8 mouse cellular contexts compared by ENCODE assay signal in genomic region chr16:55476544-55477208, GRCm38 (mm10).
DNase-seq lines count a peak whose midpoint lies in the region; ATAC-seq and TF ChIP-seq lines count a peak whose summit lies in the region.

No protein-coding gene starts in this region.

- H3K4me3 ChIP-seq in G1E (ENCODE audit: low read depth, low read length): no peak overlapping the region
- H3K4me3 ChIP-seq in midbrain, embryonic 10.5 days: no peak overlapping the region

- ATAC-seq in G1E (ENCODE audit: extremely low read depth, insufficient number of reproducible peaks, low FRiP score, poor library complexity, severe bottlenecking): peak; percentile 57; the same call in 1 of the 2 replicates

- 29% methylated on average over 17 of the region's 17 CpGs for WGBS in midbrain, embryonic 10.5 days

- intact Hi-C loops in heart, postnatal 25 days (cut with DNase I): no loop called here

- no peaks in the 10 kb centered on the region for H3K36me3 ChIP-seq in G1E (replicated peaks)
- no peaks in the 10 kb centered on the region for H3K36me3 ChIP-seq in midbrain, embryonic 10.5 days

- no peak overlapping the region for H3K27ac ChIP-seq in midbrain, embryonic 10.5 days (replicated peaks)

- H3K27me3 ChIP-seq in G1E (ENCODE audit: insufficient read depth, low read length): no peaks in the 10 kb centered on the region
- no peaks in the 10 kb centered on the region for H3K27me3 ChIP-seq in midbrain, embryonic 10.5 days (ENCODE audit: low read depth, poor library complexity, severe bottlenecking)

- TF ChIP-seq CTCF in G1E (IDR thresholded peaks at IDR 0.05; ENCODE audit: low read depth, low read length): peak; percentile 61

- H3K9me3 ChIP-seq in G1E (replicated peaks): no peaks in the 10 kb centered on the region
- no peaks in the 10 kb centered on the region for H3K9me3 ChIP-seq in midbrain, embryonic 10.5 days (replicated peaks)

- DNase-seq in heart, adult 8-10 months (ENCODE audit: low spot score): peak; percentile 72
- no peak for DNase-seq in heart, postnatal 25 days (ENCODE audit: low spot score)
- DNase-seq in G1E (ENCODE audit: low spot score): peak; percentile 1
- DNase-seq in embryo, embryonic 10 days (ENCODE audit: low spot score): peak; percentile 83
- DNase-seq in heart, postnatal 4 days: peak; percentile 34
- DNase-seq in layer of hippocampus, adult 8-10 months (ENCODE audit: low spot score in 2 of 2): peak; percentile 11 to 35
- peak; percentile 21 for DNase-seq in midbrain, embryonic 10.5 days (ENCODE audit: low spot score)
- DNase-seq in yolk sac, embryonic 10.5 days (ENCODE audit: low spot score): peak; percentile 40

- H3K4me1 ChIP-seq in G1E (ENCODE audit: insufficient read depth, low read depth, low read length): no peaks in the 10 kb centered on the region
- H3K4me1 ChIP-seq in midbrain, embryonic 10.5 days: no peaks in the 10 kb centered on the region
